Mouse (Mus musculus) mouse trophoblast stem cell (cell line): ENCODE results near the gene Gm20518.

Source experiments
- in situ Hi-C, 2 experiments: fragments of 300-500 bp; cut with MseI, MboI; formaldehyde crosslinking; loops; 2 replicates in 1 of 2; 3 replicates in 1 of 2; pipeline ENCODE4 v1.15.1; 2025

Gene Gm20518

DNA sequence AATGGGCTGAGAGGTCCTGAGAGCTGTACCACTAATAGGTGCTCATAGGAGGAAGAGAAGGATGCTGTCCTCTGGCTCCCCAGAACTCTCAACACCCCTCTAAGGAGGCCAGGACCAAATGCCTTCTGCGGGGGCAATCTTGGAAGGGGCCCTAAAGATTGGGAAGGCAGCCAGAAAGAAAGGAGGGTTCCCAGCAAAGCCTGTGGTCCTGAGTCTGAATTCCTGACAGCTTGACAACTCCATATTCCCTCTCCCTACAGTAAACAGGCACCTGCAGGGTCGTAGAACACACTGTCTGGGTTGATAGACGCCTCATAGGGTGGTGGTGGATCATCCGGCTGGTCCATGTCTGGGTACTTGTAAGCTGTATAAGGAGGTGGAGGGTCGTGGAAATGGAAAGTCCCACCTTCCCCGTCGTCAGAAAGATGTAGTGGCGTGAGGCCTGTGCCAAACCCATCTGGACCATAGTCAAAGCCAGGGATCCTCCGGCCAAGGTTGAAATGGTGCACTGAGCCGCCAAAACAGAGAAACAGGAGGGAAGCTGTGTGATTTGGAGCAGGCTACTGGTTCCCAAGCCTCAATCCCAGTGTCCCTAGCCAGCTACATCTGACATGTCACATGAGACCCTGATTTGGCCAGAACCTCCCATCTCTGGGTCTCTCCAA is 47.6 kb downstream of the Gm20518 start:
- in situ Hi-C loops = no loop called here

DNA sequence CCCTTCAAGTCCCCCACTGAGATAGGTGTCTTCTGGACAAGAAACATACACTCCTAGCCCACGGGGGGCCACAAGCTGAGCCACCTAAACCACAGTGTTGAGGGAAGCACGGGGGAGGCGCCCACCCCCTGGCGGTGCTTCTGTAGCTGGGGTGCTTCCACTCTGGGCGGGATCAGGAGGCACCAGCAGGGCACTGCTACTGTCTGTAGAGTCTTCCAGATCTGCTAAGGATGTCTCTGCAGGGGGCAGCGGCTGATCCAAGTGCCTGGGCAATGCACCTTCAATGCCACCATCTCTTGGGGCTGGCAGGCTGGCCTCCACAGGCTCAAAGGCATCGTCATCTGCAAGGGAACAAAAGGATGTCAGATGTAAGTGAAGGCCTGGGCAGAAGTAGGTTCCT is 49.0 kb downstream of the Gm20518 start:
- in situ Hi-C loops = no loop called here

DNA sequence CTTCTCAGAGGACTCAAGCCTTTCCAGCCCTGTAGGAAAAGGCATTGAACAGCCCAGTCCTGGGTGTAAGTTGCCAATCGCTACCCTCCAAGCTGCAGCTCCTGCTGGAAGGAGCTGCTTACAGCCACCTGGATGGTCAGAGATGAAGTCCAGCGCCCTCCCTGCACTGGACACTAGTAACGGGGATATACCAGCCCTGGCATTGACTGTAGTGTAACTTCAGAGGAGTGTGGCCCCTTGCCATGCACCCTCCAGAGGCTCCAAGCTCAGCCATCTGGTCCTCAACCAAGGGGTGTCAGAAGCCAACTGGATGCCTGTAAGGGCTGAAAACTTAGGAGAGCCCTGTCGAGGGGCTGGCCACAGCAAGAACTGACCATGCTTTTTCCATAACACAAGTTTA is 51.5 kb downstream of the Gm20518 start:
- in situ Hi-C loops = no loop called here

DNA sequence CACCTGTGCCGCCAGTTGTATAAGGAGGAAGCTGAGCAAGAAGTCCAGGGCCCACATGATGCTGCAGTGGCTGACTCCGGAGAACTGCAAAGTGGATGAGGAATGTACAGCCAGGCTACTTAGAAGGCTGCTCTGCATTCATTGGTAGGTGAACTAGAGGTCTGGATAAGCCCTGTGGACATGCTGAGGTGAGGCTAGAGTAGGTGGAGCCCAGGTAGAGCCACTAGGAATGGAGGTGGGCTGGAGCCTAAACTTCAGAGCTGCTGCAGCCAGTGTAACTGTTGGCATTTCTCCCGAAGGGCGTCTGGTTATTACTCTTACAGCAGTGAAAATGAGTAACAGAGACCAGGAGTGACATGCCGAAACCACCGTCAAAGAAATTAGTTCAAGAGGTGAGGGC is 53.4 kb downstream of the Gm20518 start, which contains the start of gene Car15:
TSS of gene Car15 (minus strand) at position 314 of the 400 bp plus-strand sequence.
- in situ Hi-C loops = no loop called here

DNA sequence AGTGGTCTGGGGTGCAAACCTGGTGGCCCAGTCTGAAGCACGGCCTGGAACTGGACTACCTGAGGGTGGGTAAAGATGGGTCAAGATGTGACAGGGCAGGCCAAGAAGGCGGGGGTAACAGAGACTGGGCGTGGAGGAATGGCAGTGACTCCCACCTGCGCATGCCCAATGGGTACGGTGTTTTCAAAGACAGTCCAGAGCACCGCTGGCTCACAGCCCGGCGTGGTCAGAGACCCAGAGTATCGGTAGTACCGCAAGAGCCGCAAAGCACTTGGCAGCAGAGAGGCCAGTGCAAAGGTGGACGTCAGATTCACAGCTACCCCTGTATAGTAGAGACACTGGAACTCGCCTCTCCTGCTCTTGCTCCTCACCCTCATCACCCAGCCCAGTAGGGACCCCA is 56.0 kb downstream of the Gm20518 start:
- in situ Hi-C loops = no loop called here

DNA sequence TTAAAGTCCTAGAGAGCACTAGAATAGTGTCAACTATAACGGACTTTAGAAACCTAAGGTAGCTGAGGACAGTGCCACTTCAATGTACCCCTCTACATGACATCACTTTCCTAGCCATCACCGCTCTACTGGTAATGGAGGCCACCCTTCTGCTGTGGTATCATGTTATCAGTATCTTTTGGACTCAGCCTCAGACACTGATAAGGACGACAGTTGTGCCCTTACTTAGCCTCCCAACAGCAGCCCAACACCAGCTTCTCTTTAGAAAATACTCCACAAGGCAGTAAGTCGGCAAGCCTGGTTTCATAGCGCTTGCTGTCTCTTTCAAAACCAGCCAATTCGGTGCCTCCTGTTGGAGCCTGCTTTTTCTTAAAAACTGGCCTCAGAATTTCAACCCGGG is 56.9 kb downstream of the Gm20518 start:
- in situ Hi-C loops = no loop called here

DNA sequence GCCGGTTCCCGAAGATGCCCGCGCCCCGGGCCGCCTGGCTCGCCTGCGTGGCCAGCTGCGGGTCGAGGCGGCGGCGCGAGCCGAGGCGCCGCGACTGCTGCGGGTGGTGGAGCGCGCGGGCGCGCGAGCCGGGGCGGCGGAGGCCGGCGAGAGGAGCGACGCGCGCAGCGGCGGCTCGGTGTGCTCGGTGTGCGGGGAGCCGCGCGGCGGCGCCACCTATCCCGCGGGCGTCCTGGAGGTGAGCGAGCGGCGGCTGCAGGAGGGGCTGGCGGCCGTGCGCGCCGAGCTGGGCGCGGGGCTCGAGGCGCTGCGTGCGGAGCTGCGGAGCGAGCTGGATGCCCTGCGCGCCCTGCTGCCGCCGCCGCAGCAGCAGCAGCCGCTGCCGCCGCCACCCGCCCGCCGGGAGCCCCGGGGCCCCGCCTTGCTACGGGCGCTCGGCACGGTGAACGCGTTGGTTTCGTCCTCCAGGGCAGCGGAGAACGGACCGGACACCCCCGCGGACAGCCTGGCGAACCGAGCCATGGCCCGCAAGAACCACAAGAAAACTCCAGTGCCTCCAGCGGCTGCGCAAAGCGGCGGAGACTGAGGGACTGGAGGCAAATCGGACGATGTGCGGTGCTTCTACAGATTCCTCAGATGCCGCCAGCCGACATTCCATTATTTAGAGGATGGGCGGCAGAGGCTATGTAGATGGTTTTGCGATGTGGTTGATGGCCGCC is 57.6 kb downstream of the Gm20518 start:
- in situ Hi-C loops = no loop called here

DNA sequence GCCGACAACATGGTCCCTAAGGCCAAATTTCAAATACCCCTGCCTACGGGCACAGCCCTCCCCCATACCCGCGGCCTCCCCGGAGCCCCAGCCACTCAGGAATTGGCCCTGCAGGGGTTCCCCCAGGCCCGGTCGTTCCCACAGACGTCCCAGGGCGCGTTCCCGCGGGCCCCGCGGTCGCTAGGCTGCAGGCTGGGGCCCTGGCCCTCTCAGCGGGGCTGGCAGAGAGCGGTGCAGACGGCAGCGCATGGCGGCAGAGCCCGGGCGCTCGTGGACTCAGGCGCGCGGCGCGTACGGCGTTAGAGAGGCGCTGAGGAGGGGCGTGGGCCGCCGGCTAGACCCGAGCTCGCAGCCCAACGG is 58.2 kb downstream of the Gm20518 start:
- in situ Hi-C loops = no loop called here

DNA sequence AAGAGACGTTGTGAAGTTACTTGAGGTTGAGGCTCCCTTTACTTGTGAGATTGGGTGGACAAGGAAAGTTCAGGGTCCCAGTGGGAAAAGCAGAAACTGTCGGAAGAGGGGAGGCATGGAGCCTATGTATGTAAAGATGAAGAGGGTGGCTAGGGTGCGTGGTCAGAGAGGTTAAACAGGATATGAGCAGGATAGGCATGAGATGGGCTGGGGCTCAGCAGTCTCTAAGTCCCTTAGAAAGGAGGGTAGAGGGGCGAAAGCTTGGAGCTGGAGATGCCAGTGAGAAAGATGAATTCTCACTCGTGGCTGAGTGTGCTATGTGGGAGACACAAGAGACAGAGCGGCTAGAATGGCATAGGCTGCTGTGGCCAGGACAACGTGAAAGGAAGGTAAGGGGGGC is 58.6 kb downstream of the Gm20518 start, which contains the start of gene B830017H08Rik:
TSS of gene B830017H08Rik (plus strand) at position 301 of the 400 bp plus-strand sequence.
- in situ Hi-C loops = no loop called here

DNA sequence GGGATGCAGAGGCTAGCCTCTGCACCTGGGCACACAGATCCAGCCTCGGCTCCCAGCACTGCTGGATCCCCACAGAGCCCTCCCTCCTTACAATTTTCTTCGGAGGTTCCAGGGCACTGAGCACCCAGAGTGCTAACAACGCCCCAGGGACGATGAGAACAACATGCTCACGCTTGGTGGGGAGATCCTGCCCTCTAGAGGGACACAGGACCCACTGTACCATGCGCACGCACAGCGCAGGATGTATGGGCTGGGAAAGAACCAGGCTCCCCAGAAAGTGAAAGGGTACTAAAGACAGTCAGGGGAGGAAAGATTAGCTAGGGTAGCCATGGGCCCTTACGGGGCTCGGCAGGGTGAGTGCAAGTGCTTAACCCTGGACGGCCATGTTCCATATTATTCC is 59.7 kb downstream of the Gm20518 start:
- in situ Hi-C loops = no loop called here

DNA sequence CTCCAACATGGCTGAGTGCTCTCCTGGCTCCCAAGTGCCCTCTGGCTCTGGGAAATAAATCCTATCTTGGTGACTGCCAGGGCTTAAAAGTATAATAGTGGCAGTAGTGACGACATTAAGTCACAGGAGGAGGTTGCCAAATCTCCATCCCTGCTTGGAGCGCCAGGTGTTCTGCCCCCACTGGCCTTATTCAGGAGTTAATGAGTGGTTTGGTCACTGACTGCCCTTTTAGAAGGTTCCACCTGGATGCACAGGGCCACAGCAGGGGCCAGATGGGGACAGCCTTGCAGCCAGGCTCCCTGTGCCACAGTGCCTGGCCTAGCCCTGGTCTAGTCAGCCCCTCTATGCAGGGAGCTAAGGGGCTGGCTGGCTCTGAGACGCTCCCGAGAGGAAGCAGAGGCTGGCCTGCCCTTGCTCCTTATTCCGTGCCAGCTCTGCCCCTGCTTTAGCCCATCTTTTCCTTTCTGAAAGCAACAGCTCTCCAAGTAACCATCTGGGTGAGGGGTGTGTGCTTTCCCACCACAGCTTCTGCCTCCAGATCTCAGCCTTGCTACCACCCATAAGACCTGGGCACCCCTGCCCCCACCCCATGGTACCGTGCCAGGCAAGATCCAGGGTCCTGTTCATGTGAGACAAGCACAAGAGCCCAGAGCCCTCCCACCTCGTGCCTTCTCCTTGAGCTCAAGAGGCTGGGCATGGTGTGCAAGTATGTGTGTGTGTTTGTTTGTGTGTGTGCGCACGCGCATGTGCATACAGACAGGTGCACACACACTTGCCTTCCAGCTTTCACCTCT is 60.9 kb downstream of the Gm20518 start:
- in situ Hi-C loops = no loop called here

DNA sequence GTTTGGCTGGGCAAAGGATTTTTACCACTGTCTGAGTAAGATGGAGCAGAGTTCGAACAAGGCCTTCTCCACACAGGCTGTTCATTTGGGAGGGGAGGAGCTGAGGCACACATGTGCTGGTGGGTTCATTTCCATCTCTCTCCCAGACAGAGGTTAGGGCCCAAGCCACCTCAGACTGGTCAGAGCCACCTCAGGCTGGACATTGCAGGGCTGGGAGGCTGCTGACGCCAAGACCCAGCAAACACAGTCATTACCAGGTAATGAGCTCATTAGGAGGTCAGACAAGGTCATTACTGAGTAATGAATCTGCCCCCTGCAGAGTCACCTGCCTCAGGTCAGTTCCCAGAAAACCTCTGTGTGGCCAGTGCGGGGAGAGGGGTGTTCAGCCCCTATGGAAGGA is 62.6 kb downstream of the Gm20518 start:
- in situ Hi-C loops = no loop called here

DNA sequence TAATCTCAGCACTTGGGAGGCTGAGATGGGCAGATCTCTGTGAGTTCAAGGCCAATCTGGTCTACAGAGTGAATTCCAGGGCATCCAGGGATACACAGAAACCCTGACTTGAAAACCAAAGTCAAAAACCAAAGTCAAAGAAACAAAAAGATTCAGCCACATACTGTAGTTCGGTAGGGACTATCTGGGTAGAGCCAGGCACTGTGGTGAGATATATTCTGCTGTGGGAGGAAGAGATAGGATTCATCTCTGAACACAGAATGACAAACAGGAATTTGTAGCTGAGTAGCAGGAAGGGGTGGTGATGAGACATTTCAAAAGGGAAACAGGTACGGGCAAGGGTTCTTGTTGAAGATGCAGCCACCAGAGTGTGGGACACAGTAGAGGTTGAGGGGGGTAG is 63.2 kb downstream of the Gm20518 start:
- in situ Hi-C loops = no loop called here

DNA sequence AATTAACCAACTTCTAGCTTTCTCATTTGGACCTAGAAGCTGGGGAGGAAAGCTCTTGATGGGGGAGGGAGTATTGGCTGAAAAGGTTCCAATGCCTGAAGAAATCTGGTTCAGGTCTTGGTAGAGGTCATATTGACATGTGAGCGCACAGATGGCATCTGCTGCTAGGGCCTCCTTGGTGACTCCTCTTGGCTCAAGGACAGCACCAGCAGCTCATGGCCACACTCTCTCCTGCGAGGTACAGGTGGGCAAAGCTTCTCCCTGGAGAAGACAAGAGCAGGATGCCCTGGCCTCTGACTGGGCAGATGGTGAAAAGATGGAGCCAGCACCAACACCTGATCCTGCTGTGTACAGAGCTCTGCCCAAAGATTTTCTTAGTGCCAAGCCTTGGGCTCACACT is 65.0 kb downstream of the Gm20518 start:
- in situ Hi-C loops = no loop called here

DNA sequence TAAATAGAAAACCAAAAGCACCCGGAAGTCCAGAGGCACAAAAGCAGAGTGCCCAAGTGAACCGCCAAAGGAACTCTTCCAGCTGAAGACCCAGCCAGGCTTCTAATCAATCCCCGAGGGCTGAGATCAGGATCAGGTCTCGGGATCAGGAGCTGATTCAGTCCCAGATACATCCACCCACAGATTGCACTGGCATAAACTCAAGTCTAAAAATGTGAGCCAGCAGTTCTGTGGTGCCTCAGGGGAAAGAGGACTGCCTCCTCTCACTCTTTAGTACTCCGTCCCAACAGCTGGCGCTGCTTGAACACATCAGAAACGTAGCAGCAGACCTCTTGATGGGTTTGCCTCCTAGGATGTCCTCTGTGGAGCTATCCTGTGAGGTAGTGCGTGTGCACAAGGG is 74.9 kb downstream of the Gm20518 start:
- in situ Hi-C loops = loop anchor here in 1 of 2 experiments (10.0 kb wide), 1 partner anchor 82 kb away; the partner anchor contains the start of gene Med15

DNA sequence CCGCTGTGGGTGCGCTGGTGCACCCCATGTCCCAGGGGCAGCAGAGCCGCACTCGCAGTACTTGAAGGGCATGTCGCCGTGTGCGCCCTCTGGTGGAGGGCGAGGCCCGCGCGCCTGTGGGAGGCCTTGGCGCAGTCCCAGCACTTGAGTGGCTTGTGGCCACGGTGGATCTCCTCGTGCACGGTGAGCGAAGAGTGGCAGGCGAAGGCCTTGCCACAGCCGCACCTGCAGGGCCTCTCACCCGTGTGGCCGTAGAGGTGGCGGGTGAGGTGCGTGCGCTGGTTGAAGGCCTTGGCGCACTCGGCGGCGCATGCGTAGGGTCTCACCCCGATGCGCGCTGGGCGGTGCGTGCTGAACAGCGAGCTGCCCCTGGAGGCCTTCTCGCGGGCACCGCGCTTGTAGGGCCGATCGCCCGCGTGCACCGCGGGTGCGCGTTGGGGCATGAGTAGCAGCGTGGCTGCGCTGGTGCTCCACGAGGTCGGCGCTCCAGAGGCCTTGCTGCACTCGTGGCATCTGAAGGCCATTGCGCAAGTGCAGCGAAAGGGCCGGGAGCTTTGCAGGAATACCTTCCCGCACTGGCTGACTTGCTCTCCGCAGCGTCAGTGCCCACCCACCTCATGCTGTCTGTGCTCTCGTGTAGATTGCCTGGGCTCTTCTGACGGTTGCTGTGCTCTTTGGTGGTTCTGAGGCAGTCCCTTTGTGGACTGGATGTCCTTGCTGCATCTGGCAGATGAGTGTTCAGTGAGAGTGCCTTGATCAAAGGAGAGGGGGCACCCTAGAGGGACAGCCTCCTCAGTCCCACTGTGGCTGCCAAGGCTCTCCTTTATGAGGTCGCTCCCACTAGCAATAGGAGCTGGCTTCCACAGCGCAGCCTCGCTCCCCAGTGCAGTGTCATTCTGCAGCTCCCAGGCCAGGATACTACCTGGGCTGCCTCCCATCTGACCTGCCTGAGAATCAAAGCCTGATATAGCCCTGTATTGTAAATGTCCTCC is 75.8 kb downstream of the Gm20518 start:
- in situ Hi-C loops = loop anchor here in 1 of 2 experiments (10.0 kb wide), 1 partner anchor 81 kb away; the partner anchor contains the start of gene Med15

DNA sequence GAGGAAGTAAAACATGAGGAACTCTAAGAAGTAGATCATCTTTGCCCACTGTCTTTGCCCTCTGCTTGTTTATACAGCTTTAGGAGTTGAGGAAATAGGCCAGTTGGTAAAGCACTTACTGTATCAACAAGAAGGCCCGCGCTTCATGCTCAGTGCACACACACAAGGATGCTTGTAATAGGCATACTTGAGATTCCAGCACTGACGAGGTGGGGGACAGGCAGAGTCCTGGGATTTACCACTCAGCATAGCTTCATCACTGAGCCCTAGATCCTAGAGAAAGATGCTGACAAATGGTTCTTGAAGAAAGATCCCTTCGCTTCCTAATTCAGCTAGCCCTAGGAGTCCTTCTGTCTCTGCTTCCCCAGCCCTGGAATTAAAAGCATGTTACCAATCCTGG is 78.3 kb downstream of the Gm20518 start:
- in situ Hi-C loops = loop anchor here in 1 of 2 experiments (10.0 kb wide), 1 partner anchor 78 kb away; the partner anchor contains the start of gene Med15

DNA sequence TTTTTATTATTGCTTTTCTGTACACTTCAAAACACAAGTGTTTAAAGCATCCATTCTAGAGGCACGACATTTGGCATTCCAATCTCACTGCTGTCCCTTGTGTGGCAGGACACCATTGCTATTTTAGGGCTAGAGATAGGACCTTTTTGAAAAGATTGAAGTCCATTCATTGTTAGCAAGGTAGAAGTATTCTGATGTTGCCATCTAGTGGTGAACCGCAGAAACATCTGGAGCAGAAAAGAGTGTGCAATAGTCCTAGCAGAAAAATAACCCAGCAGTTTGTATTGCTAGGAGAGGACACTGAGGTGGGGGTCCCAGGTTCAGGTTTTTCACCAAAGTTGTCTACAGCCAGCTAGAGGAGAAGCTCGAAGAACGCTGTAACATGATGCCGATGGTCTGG is 79.4 kb downstream of the Gm20518 start:
- in situ Hi-C loops = loop anchor here in 1 of 2 experiments (10.0 kb wide), 1 partner anchor 77 kb away; the partner anchor contains the start of gene Med15

DNA sequence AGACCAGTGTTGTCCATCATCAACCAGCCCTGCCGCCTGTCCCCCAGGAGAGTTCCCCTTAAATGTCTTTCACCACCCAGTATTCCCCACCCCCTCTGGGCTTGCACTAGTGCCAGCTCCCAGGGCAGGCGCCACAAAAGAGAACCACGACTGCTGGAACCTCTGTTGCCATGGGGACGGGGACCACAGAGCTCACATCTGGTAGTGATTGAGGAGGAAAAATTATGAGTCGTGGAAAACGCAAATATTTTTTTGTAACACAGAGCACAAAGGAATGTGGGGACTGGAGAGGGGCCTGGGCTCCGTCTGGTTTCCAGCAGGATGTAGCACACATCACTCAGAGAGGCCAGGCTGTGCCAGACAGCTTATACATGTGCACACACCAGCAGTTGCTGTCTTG is 81.8 kb downstream of the Gm20518 start:
- in situ Hi-C loops = loop anchor here (5.0 to 10.0 kb wide), 2 partner anchors 72 to 75 kb away; partner anchors contain the start of gene Med15 (in 1 of the 2)

DNA sequence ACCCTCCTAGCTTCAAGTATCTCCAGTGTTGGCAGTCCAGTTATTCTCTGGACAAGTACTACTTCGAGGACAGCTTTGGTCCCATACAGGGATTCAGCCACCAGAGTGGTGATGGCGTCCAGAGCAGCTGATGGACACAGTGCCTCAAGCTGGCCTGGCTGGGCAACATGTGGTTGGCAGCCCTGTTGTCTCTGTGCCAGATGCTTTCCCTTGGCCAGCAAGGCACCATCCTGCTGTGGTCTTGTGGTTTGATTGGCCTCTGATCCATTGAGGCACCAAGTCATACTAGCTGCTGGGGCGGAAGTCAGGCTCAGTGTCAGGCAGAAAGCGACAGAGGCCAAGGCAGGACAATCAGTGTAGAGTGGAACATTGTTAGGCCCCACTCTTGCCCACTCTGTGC is 82.3 kb downstream of the Gm20518 start:
- in situ Hi-C loops = loop anchor here in 1 of 2 experiments (5.0 kb wide), 1 partner anchor 72 kb away; no protein-coding TSS in a partner anchor
